Mouse (Mus musculus): ENCODE data around the gene Srarp.

DNA sequence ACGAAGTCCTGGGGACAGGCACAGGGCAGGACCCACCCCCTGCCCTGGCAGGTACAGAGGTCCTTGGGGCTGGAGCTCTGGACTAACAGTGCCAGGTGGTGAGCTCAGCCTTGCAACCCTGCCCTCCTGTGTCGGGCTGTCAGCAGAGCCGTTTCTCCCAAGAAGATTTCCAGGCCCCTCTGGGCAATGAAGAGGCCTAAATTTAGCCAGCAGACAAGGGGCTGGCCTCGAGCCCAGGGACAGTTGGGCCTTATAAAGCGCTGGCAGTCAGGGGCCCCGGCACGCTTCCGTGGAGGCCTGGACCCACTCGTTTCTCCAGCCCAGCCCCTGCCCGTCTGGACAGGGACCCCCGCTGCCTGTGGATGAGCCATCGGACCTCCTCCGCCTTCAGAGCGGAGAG lies 14.5 kb downstream of the Srarp start:
- peak; percentile 93 for TF ChIP-seq POLR2A (IDR thresholded peaks at IDR 0.05; ENCODE audit: insufficient read depth, low read depth, low read length)
- peak; percentile 28 for TF ChIP-seq CTCF (IDR thresholded peaks at IDR 0.05)

Data from heart, adult 2 months (tissue).